10 mouse cellular contexts compared by ENCODE assay signal in genomic region chr4:57569069-57569355, GRCm38 (mm10). TPM values are rescaled to one million over a fixed set of nuclear protein-coding genes. Genes with fewer than 3 reads are reported as not detected.
DNase-seq lines count a peak whose midpoint lies in the region; ATAC-seq lines count a peak whose summit lies in the region.
"Had no signal": no experiment of that assay in that cellular context is flagged by ENCODE, and none has a peak within 500 bp of the region (broad histone marks: within the 10 kb centered on the region; RNA-seq: fewer than 3 reads in every experiment).

No protein-coding gene starts in this region.

- H3K27me3 ChIP-seq in heart, embryonic 10.5 days (ENCODE audit: insufficient read depth, poor library complexity, severe bottlenecking), result peaks cover 5% of the 10 kb centered on the region; the same call in 1 of the 2 replicates
- H3K27me3 ChIP-seq in neural tube, embryonic 12.5 days (replicated peaks), result peaks cover 21% of the 10 kb centered on the region
- no peaks in the 10 kb centered on the region for H3K27me3 ChIP-seq in limb, embryonic 11.5 days (ENCODE audit: control insufficient read depth, insufficient read depth, low read length)

- peak overlapping the region; percentile 95 for H3K4me2 ChIP-seq in neural tube, embryonic 12.5 days (replicated peaks)
- H3K4me2 ChIP-seq in limb, embryonic 11.5 days (ENCODE audit: low read depth, severe bottlenecking), result peak overlapping the region; percentile 82
- H3K4me2 ChIP-seq: liver, embryonic 12.5 days had no signal

- H3K4me3 ChIP-seq in heart, embryonic 10.5 days, result peak overlapping the region; percentile 81
- no peak overlapping the region for H3K4me3 ChIP-seq in neural tube, embryonic 12.5 days
- H3K4me3 ChIP-seq in limb, embryonic 11.5 days (ENCODE audit: low read depth, low read length), result peak overlapping the region; percentile 64
- H3K4me3 ChIP-seq: liver, embryonic 12.5 days had no signal

- no peak for DNase-seq in heart, embryonic 10.5 days (ENCODE audit: low spot score)
- DNase-seq in heart, postnatal 10 days, result no peak
- DNase-seq in neural tube, embryonic 10.5 days (ENCODE audit: extremely low spot score, low spot score), result no peak
- DNase-seq in limb, embryonic 11.5 days (ENCODE audit: low spot score), result no peak
- no peak for DNase-seq in right cerebral cortex, postnatal 10 days (ENCODE audit: low spot score in 2 of 2)
- no peak for DNase-seq in adrenal gland, postnatal 14 days
- no peak for DNase-seq in testis, postnatal 14 days (ENCODE audit: low spot score)
- DNase-seq: kidney, postnatal 14 days had no signal

- no peak overlapping the region for H3K9ac ChIP-seq in neural tube, embryonic 12.5 days
- H3K9ac ChIP-seq in limb, embryonic 11.5 days (ENCODE audit: low read length), result no peak overlapping the region; the same call in 1 of the 2 replicates
- H3K9ac ChIP-seq: liver, embryonic 12.5 days had no signal

- ATAC-seq in neural tube, embryonic 12.5 days (ENCODE audit: low FRiP score, low read depth), result no peak
- ATAC-seq in limb, embryonic 11.5 days (ENCODE audit: insufficient number of reproducible peaks, low FRiP score, low TSS enrichment, low read depth), result no peak
- ATAC-seq: liver, embryonic 12.5 days had no signal

- intact Hi-C loops in heart, postnatal 10 days (cut with DNase I), result loop anchor here (2.0 kb wide), 1 partner anchor 38 kb away; no protein-coding TSS in a partner anchor

- no peaks in the 10 kb centered on the region for H3K9me3 ChIP-seq in heart, embryonic 10.5 days
- no peaks in the 10 kb centered on the region for H3K9me3 ChIP-seq in neural tube, embryonic 12.5 days
- no peaks in the 10 kb centered on the region for H3K9me3 ChIP-seq in limb, embryonic 11.5 days (ENCODE audit: control insufficient read depth, low read length)
- H3K9me3 ChIP-seq: liver, embryonic 12.5 days had no signal

- peak overlapping the region; percentile 98 for H3K27ac ChIP-seq in heart, embryonic 10.5 days
- no peak overlapping the region for H3K27ac ChIP-seq in neural tube, embryonic 12.5 days
- H3K27ac ChIP-seq in limb, embryonic 11.5 days (replicated peaks; ENCODE audit: low read depth, low read length), result no peak overlapping the region
- H3K27ac ChIP-seq: liver, embryonic 12.5 days had no signal

- H3K4me1 ChIP-seq in heart, embryonic 10.5 days, result peaks cover 52% of the 10 kb centered on the region
- peaks cover 14% of the 10 kb centered on the region for H3K4me1 ChIP-seq in neural tube, embryonic 12.5 days
- peaks cover 12% of the 10 kb centered on the region for H3K4me1 ChIP-seq in limb, embryonic 11.5 days (ENCODE audit: control insufficient read depth, insufficient read depth, low read length)
- H3K4me1 ChIP-seq: liver, embryonic 12.5 days had no signal

- H3K36me3 ChIP-seq in heart, embryonic 10.5 days, result peaks cover 5% of the 10 kb centered on the region; the same call in 1 of the 2 replicates
- H3K36me3 ChIP-seq in neural tube, embryonic 12.5 days, result no peaks in the 10 kb centered on the region
- no peaks in the 10 kb centered on the region for H3K36me3 ChIP-seq in limb, embryonic 11.5 days (ENCODE audit: control insufficient read depth, insufficient read depth, low read length)
- H3K36me3 ChIP-seq: liver, embryonic 12.5 days had no signal

- 57% methylated on average over 4 of the region's 4 CpGs for WGBS in heart, embryonic 10.5 days
- 78% methylated on average over 4 of the region's 4 CpGs for WGBS in neural tube, embryonic 12.5 days
- 63% methylated on average over 4 of the region's 4 CpGs for WGBS in limb, embryonic 11.5 days

RNA-seq across cellular contexts. Expression of gene Pakap, which starts 1.0 kb away (rescaled TPM):
- polyA plus RNA-seq in heart, embryonic 10.5 days (2016; fragmentation: Nextera tagmentation; extraction: Ambion mirVana), result 53.0 and 72.5 TPM in 2 replicates
- 10 to 100 TPM; 60.6 to 62.1 TPM for total RNA-seq in heart, postnatal 10 days (2021)
- polyA plus RNA-seq in neural tube, embryonic 12.5 days (2016; fragmentation: Nextera tagmentation; extraction: Ambion mirVana), result 16.6 and 16.7 TPM in 2 replicates
- 32.6 and 37.6 TPM in 2 replicates for polyA plus RNA-seq in limb, embryonic 11.5 days (2014; fragmentation: Nextera tagmentation; extraction: Ambion mirVana)
- 38.0 and 45.8 TPM in 2 replicates for total RNA-seq in adrenal gland, postnatal 14 days (2021)
